Mouse (Mus musculus) left cerebral cortex, adult 2 months (tissue): Measurements from ENCODE around the gene Sypl2. TPM values are rescaled to one million over a fixed set of nuclear protein-coding genes. Genes with fewer than 3 reads are reported as not detected.
A peak's percentile ranks its signal among the peaks of the same experiment; 100 is the strongest.
"Not testable (repeated sequence)": the region's sequence is repeated elsewhere in the genome, so short reads cannot be mapped to it uniquely, and the experiment has no call there.

ENCODE experiments used
- DNase-seq, 2 experiments: peaks; one replicate each; pipeline ENCODE4 v3.0.0; 2021 to 2022; ENCODE audit warnings: low spot score in 2 of 2, mixed read lengths in 1 of 2; ENCODE audit errors: extremely low spot score in 1 of 2
- H3K27ac ChIP-seq: fragments of 200-600 bp; 2 replicates; pipeline ENCODE4 v1.8.1; 2022
- H3K4me3 ChIP-seq: fragments of 200-600 bp; 2 replicates; pipeline ENCODE4 v1.8.1; 2022
- CTCF ChIP-seq: fragments of 200-600 bp; IDR thresholded peaks from 2 replicates; pipeline ENCODE4 v1.8.1; 2022; ENCODE audit warnings: antibody characterized with exemption, mild to moderate bottlenecking, moderate library complexity
- intact Hi-C: fragments of 180-260 bp; cut with DNase I; formaldehyde crosslinking; loops from one replicate; pipeline ENCODE4 v1.15.1; 2025
- long read RNA-seq, 2 experiments: library from polyadenylated mRNA; stranded (forward); transcript quantifications; one replicate each; pipeline ENCODE4 v2.0.0; 2021; ENCODE audit warnings: borderline mapping rate in 2 of 2
- total RNA-seq, 2 experiments: library from RNA; stranded (reverse); gene quantifications; 2 replicates each; pipeline ENCODE4 v1.2.3; 2021

The Sypl2 gene
- 1 to 10 TPM; 1.7 to 2.0 TPM for total RNA-seq
- long read RNA-seq, experiment 1, full-length matches to known transcripts: 6 of 8 reads
- long read RNA-seq, experiment 1, partial matches to known transcripts: 1 of 8 reads
- long read RNA-seq, experiment 1, other reads (novel, unspliced or antisense): 1 of 8 reads
- long read RNA-seq, experiment 2, full-length matches to known transcripts: 2 of 2 reads
- long read RNA-seq, experiment 2, partial matches to known transcripts: 0 of 2 reads
- long read RNA-seq, experiment 2, other reads (novel, unspliced or antisense): 0 of 2 reads

GRCm38 (mm10) chr3:108226558-108227350 is at the start of gene Sypl2:
TSS of gene Sypl2 (minus strand) at chr3:108226648.
- Histone ChIP-seq H3K27ac (no peak within 1 kb of the TSS), H3K4me3 (peak within 1 kb of the TSS; percentile 42)
- TF ChIP-seq CTCF: no peak
- peak in 1 of 2 experiments; percentile 16 for DNase-seq
- intact Hi-C loops: no loop called here

GRCm38 (mm10) chr3:108259319-108259718 is 32.9 kb upstream of the Sypl2 start:
- Histone ChIP-seq H3K27ac (no peak overlapping the region), H3K4me3 (no peak overlapping the region)
- no peak for DNase-seq
- TF ChIP-seq CTCF: no peak
- intact Hi-C loops: no loop called here

- Histone ChIP-seq H3K27ac (no peak overlapping the region), H3K4me3 (peak overlapping the region; percentile 85)
- intact Hi-C loops: loop anchor here (2.0 kb wide), 2 partner anchors 47 to 93 kb away; partner anchors contain the start of gene Atxn7l2
- TF ChIP-seq CTCF: no peak
- no peak for DNase-seq
Observed at GRCm38 (mm10) chr3:108257831-108258500, 31.5 kb upstream of the Sypl2 start.

GRCm38 (mm10) chr3:108256719-108257637 is 30.5 kb upstream of the Sypl2 start, which contains the start of gene Psma5:
TSS of gene Psma5 (plus strand) at chr3:108256926.
- intact Hi-C loops: loop anchor here (2.0 kb wide), 2 partner anchors 46 to 92 kb away; partner anchors contain the start of gene Atxn7l2
- no peak for TF ChIP-seq CTCF
- H3K4me3 ChIP-seq: peak within 1 kb of the TSS; percentile 85
- peak; percentile 87 to 92 for DNase-seq
- peak within 1 kb of the TSS; percentile 84 for H3K27ac ChIP-seq

GRCm38 (mm10) chr3:108246857-108247256 is 20.4 kb upstream of the Sypl2 start:
- no peak overlapping the region for H3K27ac ChIP-seq
- intact Hi-C loops: no loop called here
- no peak for TF ChIP-seq CTCF
- no peak for DNase-seq
- no peak overlapping the region for H3K4me3 ChIP-seq

GRCm38 (mm10) chr3:108241243-108241839 is 14.9 kb upstream of the Sypl2 start:
- H3K4me3 ChIP-seq: no peak overlapping the region
- DNase-seq: no peak
- no peak for TF ChIP-seq CTCF
- H3K27ac ChIP-seq: peak overlapping the region; percentile 61; the same call in 1 of the 2 replicates
- intact Hi-C loops: no loop called here

- H3K27ac ChIP-seq, intact Hi-C loops, DNase-seq, H3K4me3 ChIP-seq: not testable (repeated sequence)
Observed at GRCm38 (mm10) chr3:108237474-108238102, 11.1 kb upstream of the Sypl2 start.

GRCm38 (mm10) chr3:108231646-108232045 is 5.2 kb upstream of the Sypl2 start:
- no peak overlapping the region for H3K27ac ChIP-seq
- TF ChIP-seq CTCF: no peak
- H3K4me3 ChIP-seq: no peak overlapping the region
- intact Hi-C loops: loop anchor here (2.0 kb wide), 1 partner anchor 21 kb away; the partner anchor contains the start of gene Atxn7l2
- no peak for DNase-seq

- intact Hi-C loops: no loop called here
- Histone ChIP-seq H3K27ac (no peak overlapping the region), H3K4me3 (no peak overlapping the region)
- no peak for DNase-seq
- TF ChIP-seq CTCF: no peak
Observed at GRCm38 (mm10) chr3:108227521-108227920, 1.1 kb upstream of the Sypl2 start.
